Mouse (Mus musculus) liver, postnatal 0 days (tissue): ENCODE results near the gene Slc29a1.

Experiments used
- CTCF ChIP-seq: sonication (generic); IDR thresholded peaks from 2 replicates; pipeline ENCODE4 v1.5.1; 2016; ENCODE audit warnings: antibody characterized with exemption, low read depth
- EP300 ChIP-seq: IDR thresholded peaks from 2 replicates; pipeline ENCODE4 v1.6.1; 2016; ENCODE audit warnings: antibody characterized with exemption, low read depth, mild to moderate bottlenecking

- TF ChIP-seq CTCF: no peak
- no peak for TF ChIP-seq EP300
These were observed 24.1 kb downstream of the Slc29a1 start for GRCm38 (mm10) chr17:45575123-45575897.
